Mouse (Mus musculus): ENCODE data around the gene Slc38a8.

Slc38a8 gene

DNA sequence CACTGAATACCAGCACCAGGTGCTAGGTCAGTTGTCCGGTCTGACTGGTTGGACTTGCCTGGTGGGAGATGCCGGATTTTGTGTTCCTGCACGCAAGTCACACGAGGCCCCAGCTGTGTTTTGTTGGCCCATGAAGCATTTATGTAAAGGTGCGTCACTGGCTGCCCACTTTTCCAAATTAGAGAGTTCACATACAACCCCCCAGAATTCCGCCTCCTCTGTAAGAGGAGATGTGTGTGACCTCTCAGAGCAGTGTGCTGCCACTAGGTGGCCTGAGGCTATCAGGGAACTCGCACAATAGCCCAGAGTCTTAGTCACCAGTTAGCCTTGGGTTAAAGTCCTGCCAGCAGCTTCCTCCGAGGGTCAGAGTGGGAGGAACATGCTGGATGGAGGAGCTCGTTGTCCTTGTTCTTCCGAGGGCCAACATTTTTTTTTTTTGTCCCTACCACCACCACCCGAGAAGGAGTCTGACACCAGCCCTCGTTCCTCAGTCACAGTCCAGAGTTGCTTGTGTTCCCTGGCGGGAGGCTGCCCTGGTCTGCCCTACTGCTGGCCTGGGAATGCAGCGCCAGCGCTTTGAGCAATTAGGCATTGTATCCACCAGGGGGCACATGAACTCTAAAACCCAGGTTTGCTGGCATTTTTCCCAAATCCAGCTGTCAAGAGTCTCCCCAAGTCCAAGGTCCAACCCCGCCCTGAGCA is 61.1 kb downstream of the Slc38a8 start:
- ATAC-seq (ENCODE audit: insufficient number of reproducible peaks, low FRiP score, low TSS enrichment): no peak; the same call in 1 of the 2 replicates

DNA sequence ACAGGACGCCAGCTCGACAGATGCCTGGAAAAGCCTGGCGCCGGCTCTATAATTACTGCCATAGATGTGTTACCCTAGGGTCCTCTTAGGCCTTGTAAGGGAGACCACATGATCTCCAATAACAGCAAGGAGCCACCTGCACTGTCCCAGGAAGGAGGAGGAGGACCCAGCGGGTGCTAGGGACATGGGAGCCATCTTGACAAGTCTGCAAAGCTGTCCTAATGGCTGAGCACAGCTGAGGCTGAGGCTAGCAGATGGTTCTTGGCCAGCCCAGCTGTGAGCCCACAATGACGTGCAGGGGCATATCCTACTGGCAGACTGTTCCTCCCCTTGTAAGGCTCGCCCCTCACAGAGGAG is 61.6 kb downstream of the Slc38a8 start:
- no peak for ATAC-seq (ENCODE audit: insufficient number of reproducible peaks, low FRiP score, low TSS enrichment)

DNA sequence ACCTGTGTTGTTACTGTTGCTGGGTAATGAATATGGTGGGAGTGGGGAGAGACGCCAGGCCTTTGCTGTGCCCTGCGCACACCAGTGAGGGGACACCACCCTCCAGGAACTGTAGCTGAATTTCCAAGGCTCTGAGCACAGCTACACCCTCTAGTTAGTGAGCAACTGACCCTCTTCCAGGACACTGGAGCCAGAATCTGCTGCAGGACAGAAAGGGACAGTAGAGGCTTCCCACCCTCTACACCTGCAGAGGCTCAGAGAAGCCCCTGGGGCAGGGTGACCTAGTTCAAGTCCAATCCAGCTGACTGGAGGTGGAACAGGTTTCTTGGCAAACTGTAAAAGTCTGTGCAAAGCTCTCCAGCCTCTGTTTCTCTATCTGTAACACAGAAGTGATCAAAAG is 62.1 kb downstream of the Slc38a8 start:
- ATAC-seq (ENCODE audit: insufficient number of reproducible peaks, low FRiP score, low TSS enrichment): no peak

DNA sequence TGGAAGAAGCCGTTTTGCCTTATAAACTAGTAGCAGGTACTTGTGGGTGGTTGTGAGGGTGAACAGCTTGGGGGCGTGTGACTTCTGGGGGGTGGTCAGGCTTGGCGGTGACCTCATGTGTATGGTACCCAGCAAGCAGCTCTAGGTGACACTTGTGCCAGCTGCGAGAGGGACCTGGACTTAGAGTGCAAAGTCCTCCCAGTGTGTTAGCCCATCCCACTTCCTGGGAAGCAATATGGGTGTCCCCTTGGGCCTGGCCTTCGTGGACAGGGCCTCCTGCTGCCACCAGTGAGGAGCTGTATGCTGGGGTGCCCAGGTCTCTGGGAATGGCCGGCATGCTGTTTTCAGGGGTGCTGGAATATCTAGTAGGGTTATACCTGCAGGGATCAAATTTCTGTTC is 62.6 kb downstream of the Slc38a8 start:
- no peak for ATAC-seq (ENCODE audit: insufficient number of reproducible peaks, low FRiP score, low TSS enrichment)

DNA sequence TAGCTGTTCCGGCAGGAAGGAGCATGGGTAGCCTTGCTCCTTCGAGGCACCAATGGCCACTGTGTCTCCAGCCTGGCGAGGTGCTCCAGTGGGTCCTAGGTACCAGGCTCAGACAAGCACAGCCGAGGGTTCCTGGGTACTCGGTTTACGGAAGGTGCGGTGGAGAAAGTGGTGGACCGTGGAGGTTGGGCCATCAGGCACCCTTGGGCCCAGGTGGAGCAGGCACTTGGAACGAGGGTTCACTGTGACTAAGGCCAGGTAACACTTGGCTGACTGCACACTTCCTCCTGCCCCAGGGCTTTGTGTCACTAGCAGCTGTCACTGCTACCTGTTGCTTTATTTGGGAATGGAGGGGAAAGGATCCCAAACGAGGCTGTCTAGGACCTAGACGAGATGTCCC is 64.0 kb downstream of the Slc38a8 start:
- no peak for ATAC-seq (ENCODE audit: insufficient number of reproducible peaks, low FRiP score, low TSS enrichment)

DNA sequence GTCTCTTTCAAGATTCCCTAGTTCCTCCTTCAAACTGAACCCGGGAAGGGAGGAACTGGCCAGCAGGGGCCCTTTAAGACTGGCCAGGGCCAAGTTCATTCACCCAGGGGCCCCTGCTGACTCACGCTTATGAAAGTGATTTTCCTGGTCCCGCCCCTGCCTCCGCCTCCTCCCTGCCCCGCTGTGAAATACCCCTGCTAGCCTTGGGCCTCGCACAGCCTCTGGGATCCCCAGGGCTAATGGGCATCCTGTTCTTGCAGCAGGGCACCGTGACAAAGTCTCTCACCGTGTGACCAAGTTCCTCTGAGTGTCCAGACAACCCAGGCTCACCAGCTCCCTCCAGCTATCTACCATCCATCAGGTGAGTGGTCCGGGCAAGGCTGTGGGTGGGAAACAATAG is 64.6 kb downstream of the Slc38a8 start:
- ATAC-seq (ENCODE audit: insufficient number of reproducible peaks, low FRiP score, low TSS enrichment): no peak

DNA sequence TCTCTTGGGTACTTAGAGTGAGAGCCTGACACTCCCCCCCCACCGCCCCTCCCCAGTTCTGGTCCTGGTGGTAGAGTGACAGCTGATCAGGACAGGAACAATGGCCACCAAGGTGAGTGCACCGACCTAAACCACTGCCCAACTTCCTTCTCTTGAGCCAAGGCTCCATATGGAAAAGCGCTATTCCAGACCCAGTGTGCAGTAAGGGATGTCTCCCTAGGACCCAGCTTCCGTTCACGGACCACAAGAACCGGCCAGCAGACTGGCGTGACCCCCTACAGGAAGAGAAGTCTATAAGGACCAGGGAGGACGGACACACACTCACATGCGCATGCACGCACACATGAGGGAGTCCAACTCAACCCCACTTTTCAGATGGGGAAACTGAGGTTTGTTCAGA is 65.2 kb downstream of the Slc38a8 start:
- no peak for ATAC-seq (ENCODE audit: insufficient number of reproducible peaks, low FRiP score, low TSS enrichment)

DNA sequence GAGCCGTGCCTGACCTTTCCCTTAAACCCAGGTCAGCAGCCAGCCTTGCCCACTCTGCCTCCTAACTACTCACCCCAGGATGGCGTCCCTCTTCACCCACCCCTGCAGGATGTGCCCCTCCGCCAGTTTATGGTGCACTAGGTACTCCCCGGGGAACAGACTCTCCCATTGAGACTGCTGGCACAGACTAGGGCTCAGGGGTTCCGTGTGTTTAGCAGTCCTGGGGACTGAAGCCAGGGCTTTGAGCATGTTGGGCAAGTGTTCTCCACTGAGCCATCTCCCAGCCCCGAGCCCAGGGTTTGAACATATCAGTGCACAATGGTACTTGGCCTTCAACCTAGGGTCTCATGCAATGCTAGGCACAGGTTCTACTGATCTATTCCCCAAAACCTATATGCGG is 66.0 kb downstream of the Slc38a8 start:
- ATAC-seq (ENCODE audit: insufficient number of reproducible peaks, low FRiP score, low TSS enrichment): no peak

DNA sequence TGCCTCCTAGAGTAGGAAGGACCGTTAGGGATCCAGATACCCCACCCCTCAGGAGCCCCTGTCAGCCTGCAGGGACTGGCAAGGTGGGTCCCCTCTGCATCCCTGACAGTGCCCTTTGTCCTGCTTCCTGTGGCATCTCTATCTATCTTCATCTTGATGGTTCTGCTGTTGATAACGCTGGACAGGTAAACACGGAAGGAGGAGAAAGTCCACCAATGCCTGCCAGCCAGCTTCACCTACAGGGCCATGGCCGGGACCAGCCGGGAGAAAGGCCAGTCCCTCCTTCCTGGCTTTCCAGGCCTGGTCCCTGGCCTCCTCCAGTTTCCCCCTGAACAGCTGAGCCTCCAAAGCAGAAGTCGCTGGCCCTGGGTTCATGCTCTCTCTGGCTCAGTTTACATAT is 66.9 kb downstream of the Slc38a8 start:
- ATAC-seq (ENCODE audit: insufficient number of reproducible peaks, low FRiP score, low TSS enrichment): no peak

DNA sequence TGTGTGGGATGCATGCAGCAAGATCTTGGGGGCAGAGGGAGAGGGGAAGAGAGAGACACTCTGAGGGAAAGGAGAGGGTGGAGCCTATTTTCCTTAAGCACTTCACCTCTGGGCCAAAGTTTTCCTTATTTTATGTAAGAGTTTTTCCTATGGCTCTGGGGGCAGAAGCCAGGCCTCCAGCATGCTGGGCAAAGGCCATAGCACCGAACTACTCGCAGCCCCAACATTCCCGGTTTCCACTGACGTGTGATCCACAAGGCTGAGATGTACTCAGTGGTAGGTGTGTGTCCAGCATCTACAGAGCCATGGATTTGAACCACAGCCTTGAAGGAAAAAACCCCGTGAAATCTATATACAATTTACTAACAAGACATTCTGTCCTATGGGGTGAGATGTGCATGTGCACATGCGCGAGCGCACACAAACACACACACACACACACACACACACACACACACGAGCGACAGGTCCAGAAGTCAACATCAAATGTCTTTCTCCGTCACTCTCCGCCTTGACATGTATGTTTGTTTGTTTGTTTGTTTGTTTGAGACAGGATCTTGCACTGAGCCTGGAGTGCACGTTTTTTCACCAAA is 67.8 kb downstream of the Slc38a8 start, which contains the start of gene Osgin1:
Gene Osgin1 (plus strand): TSS at position 543 of the 593 bp plus-strand sequence.
- ATAC-seq (ENCODE audit: insufficient number of reproducible peaks, low FRiP score, low TSS enrichment): no peak

DNA sequence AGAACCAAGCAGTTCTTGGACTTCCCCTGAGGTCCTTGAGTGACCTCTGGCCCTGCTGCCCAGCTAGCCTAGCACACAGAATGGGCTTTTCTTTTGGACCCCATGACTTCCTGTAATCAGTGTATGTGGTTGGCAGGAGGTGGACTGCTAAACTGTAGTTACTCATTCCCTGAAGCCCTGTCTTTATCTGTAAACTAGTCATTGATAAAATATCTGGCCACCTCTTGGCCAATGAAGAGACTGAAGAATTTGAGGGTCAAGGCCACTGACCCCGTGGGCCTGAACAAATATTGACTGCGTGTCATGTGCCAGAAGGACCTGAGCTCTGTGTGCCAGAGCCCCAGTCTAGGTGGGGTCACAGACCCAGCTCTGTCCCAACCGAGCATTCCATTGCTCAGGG is 69.1 kb downstream of the Slc38a8 start:
- ATAC-seq (ENCODE audit: insufficient number of reproducible peaks, low FRiP score, low TSS enrichment): no peak

DNA sequence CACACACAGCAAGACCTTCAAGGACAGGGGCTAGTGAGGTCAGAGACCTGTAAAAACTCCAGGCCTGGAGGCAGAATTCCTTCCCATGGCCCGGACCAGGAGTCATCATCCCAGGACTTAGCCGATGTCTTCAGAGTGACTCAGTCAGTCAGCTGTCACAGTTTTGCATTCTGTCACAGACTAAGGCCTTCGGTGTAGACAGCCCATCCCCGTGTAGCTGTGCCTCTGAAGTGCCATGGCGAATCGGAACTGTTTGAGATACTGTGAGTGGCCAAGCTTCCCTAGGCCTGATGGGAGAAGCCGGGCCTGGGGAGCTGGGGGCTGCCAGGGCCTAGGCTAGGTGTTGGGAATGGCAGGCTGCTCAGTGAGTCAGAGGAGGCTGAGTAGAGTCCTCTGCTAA is 70.8 kb downstream of the Slc38a8 start:
- ATAC-seq (ENCODE audit: insufficient number of reproducible peaks, low FRiP score, low TSS enrichment): no peak

DNA sequence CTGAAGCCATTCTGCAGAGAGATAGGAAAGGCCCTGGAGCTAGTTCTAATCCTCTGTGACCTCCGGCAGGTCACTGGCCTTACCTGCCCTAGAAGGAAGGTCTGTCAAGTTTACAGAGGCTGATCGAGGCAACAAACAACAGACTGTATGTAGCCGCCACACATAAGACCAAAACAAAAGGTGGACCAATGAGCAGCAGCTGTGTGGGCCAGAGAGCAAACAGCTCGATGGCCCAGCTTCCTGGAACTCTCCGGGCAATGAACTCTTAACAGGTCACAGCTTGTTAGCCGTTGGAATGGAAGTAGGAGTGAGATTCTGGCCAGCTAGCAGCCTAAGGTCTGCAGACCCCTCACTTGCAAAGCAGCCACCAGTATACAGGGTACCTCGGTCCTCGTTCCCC is 71.2 kb downstream of the Slc38a8 start:
- no peak for ATAC-seq (ENCODE audit: insufficient number of reproducible peaks, low FRiP score, low TSS enrichment)

All from cerebellum, adult (tissue).